Mouse (Mus musculus) neural tube, embryonic 12.5 days (tissue): ENCODE data around the gene Wdr63. TPM values are rescaled to one million over a fixed set of nuclear protein-coding genes. Genes with fewer than 3 reads are reported as not detected.

Experiments
- ATAC-seq: fragments of 200-750 bp; cut with Nextera tagmentation; 2 replicates; pipeline ENCODE4 v1.8.0; 2017; ENCODE audit warnings: low read depth, mild to moderate bottlenecking, moderate TSS enrichment, moderate library complexity; ENCODE audit not compliant: low FRiP score
- H3K27ac ChIP-seq: fragments of 300-500 bp; sonication (generic); 2 replicates; pipeline ENCODE4 v1.5.1; 2016
- H3K27me3 ChIP-seq: fragments of 300-500 bp; sonication (generic); replicated peaks from 2 replicates; pipeline ENCODE4 v1.6.1; 2016; ENCODE audit warnings: mild to moderate bottlenecking
- H3K36me3 ChIP-seq: fragments of 300-500 bp; sonication (generic); 2 replicates; pipeline ENCODE4 v1.6.1; 2016; ENCODE audit warnings: mild to moderate bottlenecking
- H3K4me1 ChIP-seq: fragments of 300-500 bp; sonication (generic); 2 replicates; pipeline ENCODE4 v1.6.1; 2016
- H3K4me2 ChIP-seq: fragments of 300-500 bp; sonication (generic); replicated peaks from 2 replicates; pipeline ENCODE4 v1.6.1; 2016; ENCODE audit warnings: mild to moderate bottlenecking
- H3K4me3 ChIP-seq: fragments of 300-500 bp; sonication (generic); 2 replicates; pipeline ENCODE4 v1.5.1; 2016
- H3K9ac ChIP-seq: fragments of 300-500 bp; sonication (generic); 2 replicates; pipeline ENCODE4 v1.6.1; 2016; ENCODE audit warnings: mild to moderate bottlenecking
- H3K9me3 ChIP-seq: fragments of 300-500 bp; sonication (generic); 2 replicates; pipeline ENCODE4 v1.6.1; 2016; ENCODE audit warnings: mild to moderate bottlenecking
- WGBS: fragments of 180-500 bp; shearing (Covaris S2); methylation state at CpG from one replicate; pipeline ENCODE4 v1.1.7; 2016; 5-methylcytosine and 5-hydroxymethylcytosine counted together
- polyA plus RNA-seq: library from polyadenylated mRNA; unstranded; fragments of >200 nt; fragmentation: Nextera tagmentation; extraction: Ambion mirVana; gene quantifications from 2 replicates; pipeline ENCODE4 v1.2.1, GENCODE M21; 2016

Gene Wdr63
- 0.24 TPM in 1 of 2 replicates, not detected in the other for polyA plus RNA-seq

GRCm38 (mm10) chr3:146107921-146108571, at the start of gene Wdr63:
TSS of gene Wdr63 (minus strand) at chr3:146108130.
- 12% methylated on average over 18 of the region's 18 CpGs for WGBS
- H3K4me1 ChIP-seq = peaks cover 5% of the 10 kb centered on the region; the same call in 1 of the 2 replicates
- peak; percentile 98 for ATAC-seq
- no peaks in the 10 kb centered on the region for H3K36me3 ChIP-seq
- no peak within 1 kb of the TSS for H3K9ac ChIP-seq
- no peak within 1 kb of the TSS for H3K27ac ChIP-seq
- H3K9me3 ChIP-seq = 0 out of 2 replicates have a peak, but pooled peaks cover 5% of the 10 kb centered on the region
- no peaks in the 10 kb centered on the region for H3K27me3 ChIP-seq
- H3K4me3 ChIP-seq = peak within 1 kb of the TSS; percentile 36
- peak within 1 kb of the TSS; percentile 82 for H3K4me2 ChIP-seq

GRCm38 (mm10) chr3:146156811-146157210, 48.9 kb upstream of the Wdr63 start:
- 85% methylated on average over 2 of the region's 2 CpGs for whole genome bisulfite sequencing
- ATAC-seq = no peak
- Histone ChIP-seq H3K9ac (no peak overlapping the region), H3K9me3 (no peaks in the 10 kb centered on the region), H3K36me3 (no peaks in the 10 kb centered on the region), H3K4me3 (no peak overlapping the region), H3K27ac (no peak overlapping the region), H3K27me3 (no peaks in the 10 kb centered on the region), H3K4me2 (no peak overlapping the region), H3K4me1 (0 out of 2 replicates have a peak, but pooled peaks cover 6% of the 10 kb centered on the region)

GRCm38 (mm10) chr3:146155628-146156576, 48.0 kb upstream of the Wdr63 start:
- H3K36me3 ChIP-seq = no peaks in the 10 kb centered on the region
- ATAC-seq = no peak
- H3K9ac ChIP-seq = no peak overlapping the region
- no peak overlapping the region for H3K27ac ChIP-seq
- no peaks in the 10 kb centered on the region for H3K9me3 ChIP-seq
- peaks cover 6% of the 10 kb centered on the region; the same call in 1 of the 2 replicates for H3K27me3 ChIP-seq
- H3K4me1 ChIP-seq = 0 out of 2 replicates have a peak, but pooled peaks cover 6% of the 10 kb centered on the region
- H3K4me3 ChIP-seq = no peak overlapping the region
- H3K4me2 ChIP-seq = no peak overlapping the region
- 82% methylated on average over 13 of the region's 13 CpGs for WGBS

GRCm38 (mm10) chr3:146153862-146154611, 46.1 kb upstream of the Wdr63 start:
- no peak overlapping the region for H3K4me3 ChIP-seq
- ATAC-seq = peak; percentile 33; the same call in 1 of the 2 replicates
- H3K27me3 ChIP-seq = peaks cover 23% of the 10 kb centered on the region
- no peak overlapping the region for H3K27ac ChIP-seq
- peaks cover 19% of the 10 kb centered on the region for H3K4me1 ChIP-seq
- H3K9me3 ChIP-seq = no peaks in the 10 kb centered on the region
- no peaks in the 10 kb centered on the region for H3K36me3 ChIP-seq
- H3K9ac ChIP-seq = no peak overlapping the region
- 27% methylated on average over 12 of the region's 12 CpGs for WGBS
- H3K4me2 ChIP-seq = no peak overlapping the region; the same call in 1 of the 2 replicates

GRCm38 (mm10) chr3:146152913-146153312, 45.0 kb upstream of the Wdr63 start:
- ATAC-seq = no peak
- H3K4me3 ChIP-seq = no peak overlapping the region
- WGBS = 67% methylated on average over 2 of the region's 2 CpGs
- H3K9ac ChIP-seq = no peak overlapping the region
- H3K27me3 ChIP-seq = peaks cover 26% of the 10 kb centered on the region
- no peaks in the 10 kb centered on the region for H3K36me3 ChIP-seq
- no peaks in the 10 kb centered on the region for H3K9me3 ChIP-seq
- H3K27ac ChIP-seq = no peak overlapping the region
- H3K4me2 ChIP-seq = no peak overlapping the region
- peaks cover 19% of the 10 kb centered on the region for H3K4me1 ChIP-seq

- WGBS = 90% methylated on average over 8 of the region's 8 CpGs
- H3K9me3 ChIP-seq = no peaks in the 10 kb centered on the region
- H3K4me1 ChIP-seq = peaks cover 19% of the 10 kb centered on the region
- no peak overlapping the region for H3K27ac ChIP-seq
- no peak overlapping the region for H3K9ac ChIP-seq
- peaks cover 26% of the 10 kb centered on the region for H3K27me3 ChIP-seq
- H3K36me3 ChIP-seq = no peaks in the 10 kb centered on the region
- no peak overlapping the region for H3K4me2 ChIP-seq
- H3K4me3 ChIP-seq = no peak overlapping the region
- ATAC-seq = no peak
Observed at GRCm38 (mm10) chr3:146152348-146152747, 44.4 kb upstream of the Wdr63 start.

GRCm38 (mm10) chr3:146151755-146152154, 43.8 kb upstream of the Wdr63 start:
- no peak overlapping the region for H3K9ac ChIP-seq
- no peaks in the 10 kb centered on the region for H3K36me3 ChIP-seq
- 90% methylated on average over 8 of the region's 8 CpGs for WGBS
- peaks cover 19% of the 10 kb centered on the region for H3K4me1 ChIP-seq
- H3K4me2 ChIP-seq = no peak overlapping the region
- H3K27me3 ChIP-seq = peaks cover 26% of the 10 kb centered on the region
- no peak overlapping the region for H3K27ac ChIP-seq
- ATAC-seq = no peak
- no peaks in the 10 kb centered on the region for H3K9me3 ChIP-seq
- H3K4me3 ChIP-seq = no peak overlapping the region

GRCm38 (mm10) chr3:146151328-146151727, 43.4 kb upstream of the Wdr63 start:
- Histone ChIP-seq H3K36me3 (no peaks in the 10 kb centered on the region), H3K27ac (no peak overlapping the region), H3K4me1 (peaks cover 19% of the 10 kb centered on the region), H3K4me2 (no peak overlapping the region), H3K4me3 (no peak overlapping the region), H3K9me3 (no peaks in the 10 kb centered on the region), H3K27me3 (peaks cover 26% of the 10 kb centered on the region), H3K9ac (no peak overlapping the region)
- 92% methylated on average over 10 of the region's 10 CpGs for WGBS
- ATAC-seq = no peak

GRCm38 (mm10) chr3:146150560-146150959, 42.6 kb upstream of the Wdr63 start:
- no peaks in the 10 kb centered on the region; the same call in 1 of the 2 replicates for H3K9me3 ChIP-seq
- no peak overlapping the region for H3K9ac ChIP-seq
- H3K27ac ChIP-seq = no peak overlapping the region
- H3K36me3 ChIP-seq = no peaks in the 10 kb centered on the region
- ATAC-seq = no peak
- whole genome bisulfite sequencing = 12% methylated on average over 11 of the region's 11 CpGs
- H3K27me3 ChIP-seq = peaks cover 26% of the 10 kb centered on the region
- peak overlapping the region; percentile 91 for H3K4me2 ChIP-seq
- 0 out of 2 replicates have a peak overlapping the region, but pooled peaks have one; percentile 39 for H3K4me3 ChIP-seq
- peaks cover 19% of the 10 kb centered on the region for H3K4me1 ChIP-seq

GRCm38 (mm10) chr3:146150058-146150400, 42.1 kb upstream of the Wdr63 start:
- no peak overlapping the region for H3K27ac ChIP-seq
- peaks cover 19% of the 10 kb centered on the region for H3K4me1 ChIP-seq
- H3K4me3 ChIP-seq = peak overlapping the region; percentile 39
- H3K27me3 ChIP-seq = peaks cover 26% of the 10 kb centered on the region
- H3K36me3 ChIP-seq = no peaks in the 10 kb centered on the region
- peak overlapping the region; percentile 91 for H3K4me2 ChIP-seq
- peak overlapping the region; percentile 35; the same call in 1 of the 2 replicates for H3K9ac ChIP-seq
- no peaks in the 10 kb centered on the region; the same call in 1 of the 2 replicates for H3K9me3 ChIP-seq
- ATAC-seq = peak; percentile 37
- under 1% methylated on average over 26 of the region's 26 CpGs for WGBS

- Histone ChIP-seq H3K4me2 (peak within 1 kb of the TSS; percentile 91), H3K9me3 (no peaks in the 10 kb centered on the region; the same call in 1 of the 2 replicates), H3K27me3 (peaks cover 26% of the 10 kb centered on the region), H3K27ac (no peak within 1 kb of the TSS), H3K4me1 (peaks cover 19% of the 10 kb centered on the region), H3K9ac (peak within 1 kb of the TSS; percentile 35; the same call in 1 of the 2 replicates), H3K4me3 (peak within 1 kb of the TSS; percentile 39), H3K36me3 (no peaks in the 10 kb centered on the region)
- WGBS = 11% methylated on average over 32 of the region's 34 CpGs
- peak; percentile 41; the same call in 1 of the 2 replicates for ATAC-seq
Observed at GRCm38 (mm10) chr3:146149156-146150057, 41.5 kb upstream of the Wdr63 start, which contains the start of gene Mcoln2. TSS of gene Mcoln2 (plus strand) at chr3:146149833.
